Mouse (Mus musculus): ENCODE results near the gene Neurl1a. TPM values are rescaled to one million over a fixed set of nuclear protein-coding genes. Genes with fewer than 3 reads are reported as not detected.

The Neurl1a gene
- polyA plus RNA-seq, 1 experiment from 2014 or later = 2.7 TPM

GRCm38 (mm10) chr19:47184736-47185135, 6.1 kb downstream of the Neurl1a start:
- ATAC-seq (replicated peaks; ENCODE audit: low FRiP score, low read depth) (no peak), DNase-seq (ENCODE audit: low spot score) (peak; percentile 20)
- Histone ChIP-seq H3K27ac (no peak overlapping the region), H3K36me3 (ENCODE audit: insufficient read depth, low read length) (no peaks in the 10 kb centered on the region), H3K27me3 (ENCODE audit: insufficient read depth, low read length) (peaks cover 4% of the 10 kb centered on the region; the same call in 1 of the 2 replicates), H3K4me3 (replicated peaks; ENCODE audit: low read depth, low read length) (no peak overlapping the region), H3K9ac (ENCODE audit: low read depth, low read length) (no peak overlapping the region), H3K4me2 (ENCODE audit: low read length) (no peak overlapping the region), H3K4me1 (replicated peaks; ENCODE audit: insufficient read depth, low read length) (no peaks in the 10 kb centered on the region; the same call in 1 of the 2 replicates), H3K9me3 (replicated peaks; ENCODE audit: low read length) (no peaks in the 10 kb centered on the region)
- WGBS = 41% methylated on average over 4 of the region's 4 CpGs
- no peak for TF ChIP-seq CTCF (IDR thresholded peaks at IDR 0.05; ENCODE audit: low read depth)

DNA sequence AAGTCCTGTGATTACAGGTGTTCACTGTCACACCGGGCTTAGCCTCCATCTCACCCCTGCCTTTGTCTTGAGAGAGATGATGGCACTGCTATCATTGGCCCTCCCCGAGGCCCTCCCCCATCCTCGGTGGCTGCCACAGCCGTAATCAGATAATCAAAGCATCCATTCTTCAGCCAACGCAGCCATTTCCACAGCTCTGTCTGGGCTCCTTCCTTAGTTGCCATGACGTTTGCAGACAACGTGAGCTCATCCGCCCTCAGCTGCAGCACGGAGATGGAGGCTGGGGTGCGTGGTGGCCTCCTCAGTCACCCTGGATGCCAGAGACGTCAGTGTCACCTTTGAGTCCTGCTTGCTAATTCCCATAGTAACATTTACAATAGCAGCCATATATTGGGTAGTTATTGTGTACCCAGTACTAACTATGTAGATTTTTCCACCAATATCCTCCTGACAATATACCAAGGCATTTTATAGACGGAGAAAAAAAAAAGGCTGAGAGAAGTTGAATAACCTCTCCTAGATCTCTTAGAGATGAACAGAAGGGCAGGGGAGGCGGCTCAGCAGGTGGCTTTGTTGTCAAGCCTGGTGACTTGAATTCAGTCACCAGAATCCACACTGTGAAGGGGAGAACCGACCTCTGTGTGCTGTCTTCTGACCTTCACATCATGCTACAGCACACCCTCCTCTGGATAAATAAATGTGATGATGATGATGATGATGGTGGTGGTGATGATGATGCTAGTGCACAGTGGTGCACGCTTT, 8.1 kb downstream of the Neurl1a start:
- Histone ChIP-seq H3K27ac (no peak overlapping the region), H3K9me3 (replicated peaks; ENCODE audit: low read length) (no peaks in the 10 kb centered on the region), H3K4me3 (replicated peaks; ENCODE audit: low read depth, low read length) (no peak overlapping the region), H3K9ac (ENCODE audit: low read depth, low read length) (no peak overlapping the region), H3K4me1 (replicated peaks; ENCODE audit: insufficient read depth, low read length) (no peaks in the 10 kb centered on the region), H3K4me2 (ENCODE audit: low read length) (no peak overlapping the region), H3K27me3 (ENCODE audit: insufficient read depth, low read length) (no peaks in the 10 kb centered on the region), H3K36me3 (ENCODE audit: insufficient read depth, low read length) (no peaks in the 10 kb centered on the region)
- ATAC-seq (replicated peaks; ENCODE audit: low FRiP score, low read depth) (no peak), DNase-seq (ENCODE audit: low spot score) (no peak)
- TF ChIP-seq CTCF (IDR thresholded peaks at IDR 0.05; ENCODE audit: low read depth) = no peak
- WGBS = 52% methylated on average over 15 of the region's 15 CpGs

GRCm38 (mm10) chr19:47188515-47189128, 10.0 kb downstream of the Neurl1a start:
- Histone ChIP-seq H3K4me3 (replicated peaks; ENCODE audit: low read depth, low read length) (no peak overlapping the region), H3K36me3 (ENCODE audit: insufficient read depth, low read length) (no peaks in the 10 kb centered on the region), H3K9ac (ENCODE audit: low read depth, low read length) (no peak overlapping the region), H3K9me3 (replicated peaks; ENCODE audit: low read length) (no peaks in the 10 kb centered on the region), H3K4me1 (replicated peaks; ENCODE audit: insufficient read depth, low read length) (no peaks in the 10 kb centered on the region), H3K27me3 (ENCODE audit: insufficient read depth, low read length) (no peaks in the 10 kb centered on the region), H3K4me2 (ENCODE audit: low read length) (no peak overlapping the region), H3K27ac (no peak overlapping the region)
- TF ChIP-seq CTCF (IDR thresholded peaks at IDR 0.05; ENCODE audit: low read depth) = no peak
- no peak for DNase-seq (ENCODE audit: low spot score)
- ATAC-seq (replicated peaks; ENCODE audit: low FRiP score, low read depth) = peak; percentile 40; the same call in 1 of the 2 replicates
- WGBS = 78% methylated on average over 11 of the region's 11 CpGs

GRCm38 (mm10) chr19:47192158-47192557, 13.5 kb downstream of the Neurl1a start:
- TF ChIP-seq CTCF (IDR thresholded peaks at IDR 0.05; ENCODE audit: low read depth) = no peak
- Histone ChIP-seq H3K27me3 (ENCODE audit: insufficient read depth, low read length) (no peaks in the 10 kb centered on the region), H3K4me3 (replicated peaks; ENCODE audit: low read depth, low read length) (no peak overlapping the region), H3K4me1 (replicated peaks; ENCODE audit: insufficient read depth, low read length) (no peaks in the 10 kb centered on the region), H3K36me3 (ENCODE audit: insufficient read depth, low read length) (no peaks in the 10 kb centered on the region), H3K9me3 (replicated peaks; ENCODE audit: low read length) (no peaks in the 10 kb centered on the region), H3K27ac (no peak overlapping the region), H3K4me2 (ENCODE audit: low read length) (no peak overlapping the region), H3K9ac (ENCODE audit: low read depth, low read length) (no peak overlapping the region)
- no peak for ATAC-seq (replicated peaks; ENCODE audit: low FRiP score, low read depth)
- 96% methylated on average over 5 of the region's 5 CpGs for WGBS
- no peak for DNase-seq (ENCODE audit: low spot score)

- no peak for TF ChIP-seq CTCF (IDR thresholded peaks at IDR 0.05; ENCODE audit: low read depth)
- ATAC-seq (replicated peaks; ENCODE audit: low FRiP score, low read depth) (no peak), DNase-seq (ENCODE audit: low spot score) (no peak)
- Histone ChIP-seq H3K9me3 (replicated peaks; ENCODE audit: low read length) (no peaks in the 10 kb centered on the region), H3K4me2 (ENCODE audit: low read length) (no peak overlapping the region), H3K4me3 (replicated peaks; ENCODE audit: low read depth, low read length) (no peak overlapping the region), H3K27me3 (ENCODE audit: insufficient read depth, low read length) (no peaks in the 10 kb centered on the region), H3K9ac (ENCODE audit: low read depth, low read length) (no peak overlapping the region), H3K36me3 (ENCODE audit: insufficient read depth, low read length) (no peaks in the 10 kb centered on the region), H3K4me1 (replicated peaks; ENCODE audit: insufficient read depth, low read length) (peaks cover 6% of the 10 kb centered on the region; the same call in 1 of the 2 replicates), H3K27ac (no peak overlapping the region)
- 83% methylated on average over 13 of the region's 13 CpGs for WGBS
Observed at GRCm38 (mm10) chr19:47198671-47199350, 20.2 kb downstream of the Neurl1a start.

GRCm38 (mm10) chr19:47201972-47202371, 23.4 kb downstream of the Neurl1a start:
- TF ChIP-seq CTCF (IDR thresholded peaks at IDR 0.05; ENCODE audit: low read depth) = no peak
- Histone ChIP-seq H3K36me3 (ENCODE audit: insufficient read depth, low read length) (no peaks in the 10 kb centered on the region), H3K4me2 (ENCODE audit: low read length) (no peak overlapping the region), H3K9ac (ENCODE audit: low read depth, low read length) (peak overlapping the region; percentile 27; the same call in 1 of the 2 replicates), H3K27ac (no peak overlapping the region), H3K27me3 (ENCODE audit: insufficient read depth, low read length) (no peaks in the 10 kb centered on the region), H3K9me3 (replicated peaks; ENCODE audit: low read length) (no peaks in the 10 kb centered on the region), H3K4me3 (replicated peaks; ENCODE audit: low read depth, low read length) (no peak overlapping the region), H3K4me1 (replicated peaks; ENCODE audit: insufficient read depth, low read length) (peaks cover 6% of the 10 kb centered on the region; the same call in 1 of the 2 replicates)
- DNase-seq (ENCODE audit: low spot score) (peak; percentile 26), ATAC-seq (replicated peaks; ENCODE audit: low FRiP score, low read depth) (no peak)
- 36% methylated on average over 12 of the region's 12 CpGs for WGBS
